Mouse (Mus musculus) embryonic facial prominence, embryonic 15.5 days (tissue): ENCODE results near the gene Zkscan3. TPM values are rescaled to one million over a fixed set of nuclear protein-coding genes. Genes with fewer than 3 reads are reported as not detected.

Experiments
- ATAC-seq: fragments of 200-750 bp; cut with Nextera tagmentation; 2 replicates; pipeline ENCODE4 v1.8.0; 2017; ENCODE audit warnings: low read depth, moderate TSS enrichment; ENCODE audit not compliant: insufficient number of reproducible peaks, low FRiP score, low TSS enrichment
- H3K27ac ChIP-seq: fragments of 300-500 bp; sonication (generic); replicated peaks from 2 replicates; pipeline ENCODE4 v1.5.1; 2015; ENCODE audit warnings: mild to moderate bottlenecking, inconsistent platforms
- H3K27me3 ChIP-seq: fragments of 300-500 bp; sonication (generic); 2 replicates; pipeline ENCODE4 v1.6.1; 2015; ENCODE audit warnings: inconsistent platforms
- H3K36me3 ChIP-seq: fragments of 300-500 bp; sonication (generic); 2 replicates; pipeline ENCODE4 v1.6.1; 2015; ENCODE audit warnings: mild to moderate bottlenecking, inconsistent platforms
- H3K4me1 ChIP-seq: fragments of 300-500 bp; sonication (generic); 2 replicates; pipeline ENCODE4 v1.6.1; 2015; ENCODE audit warnings: inconsistent platforms
- H3K4me2 ChIP-seq: fragments of 300-500 bp; sonication (generic); replicated peaks from 2 replicates; pipeline ENCODE4 v1.6.1; 2015; ENCODE audit warnings: mild to moderate bottlenecking, inconsistent platforms
- H3K4me3 ChIP-seq: fragments of 300-500 bp; sonication (generic); replicated peaks from 2 replicates; pipeline ENCODE4 v1.5.1; 2015; ENCODE audit warnings: mild to moderate bottlenecking, inconsistent platforms
- H3K9ac ChIP-seq: fragments of 300-500 bp; sonication (generic); 2 replicates; pipeline ENCODE4 v1.6.1; 2015; ENCODE audit warnings: inconsistent platforms
- H3K9me3 ChIP-seq: fragments of 300-500 bp; sonication (generic); replicated peaks from 2 replicates; pipeline ENCODE4 v1.6.1; 2016; ENCODE audit warnings: inconsistent platforms
- WGBS: fragments of 180-500 bp; shearing (Covaris S2); methylation state at CpG from one replicate; pipeline ENCODE4 v1.1.7; 2015; 5-methylcytosine and 5-hydroxymethylcytosine counted together
- microRNA counts: library from miRNA; unstranded; fragments of <30 nt; microRNA quantifications from one replicate; lab custom pipeline; 2016
- microRNA-seq: library from miRNA; unstranded; fragments of <30 nt; microRNA quantifications from one replicate; pipeline ENCODE4, GENCODE M21; 2016; ENCODE audit warnings: borderline number of aligned reads
- polyA plus RNA-seq: library from polyadenylated mRNA; unstranded; fragments of >200 nt; fragmentation: Nextera tagmentation; extraction: Ambion mirVana; gene quantifications from 2 replicates; pipeline ENCODE4 v1.2.1, GENCODE M21; 2015

Gene Zkscan3
- polyA plus RNA-seq, 1 experiment from 2014 or later = 86.6 TPM

DNA sequence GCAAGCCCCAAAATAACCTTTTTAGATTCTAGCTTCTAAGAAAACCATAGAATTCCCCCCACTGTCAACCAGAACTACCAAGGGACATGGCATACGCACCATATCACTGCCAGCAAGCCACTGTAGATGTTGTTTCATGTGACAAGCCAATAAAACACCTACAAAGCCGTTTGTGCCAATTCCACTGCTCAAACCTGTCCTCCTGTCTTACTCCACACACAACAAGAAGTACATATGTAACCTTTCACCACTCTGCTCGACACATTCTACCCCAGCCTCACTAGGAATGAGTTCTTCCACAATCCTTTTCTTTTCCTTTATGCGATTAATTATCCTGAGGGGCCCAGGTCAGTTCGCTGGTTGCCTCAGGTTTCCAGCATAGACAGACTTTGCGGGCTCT, 6.9 kb downstream of the Zkscan3 start:
- Histone ChIP-seq H3K36me3 (peaks cover 70% of the 10 kb centered on the region), H3K27ac (no peak overlapping the region), H3K4me3 (no peak overlapping the region), H3K27me3 (no peaks in the 10 kb centered on the region), H3K4me2 (no peak overlapping the region), H3K9ac (no peak overlapping the region), H3K4me1 (no peaks in the 10 kb centered on the region), H3K9me3 (no peaks in the 10 kb centered on the region)
- no peak for ATAC-seq
- 91% methylated on average over 6 of the region's 6 CpGs for WGBS

GRCm38 (mm10) chr13:21395211-21395610, 7.3 kb downstream of the Zkscan3 start:
- H3K9me3 ChIP-seq = no peaks in the 10 kb centered on the region
- no peak overlapping the region for H3K27ac ChIP-seq
- no peaks in the 10 kb centered on the region for H3K27me3 ChIP-seq
- no peak overlapping the region for H3K4me2 ChIP-seq
- no peak for ATAC-seq
- WGBS = 94% methylated on average over 1 of the region's 1 CpGs
- peaks cover 74% of the 10 kb centered on the region for H3K36me3 ChIP-seq
- H3K4me3 ChIP-seq = no peak overlapping the region
- no peak overlapping the region for H3K9ac ChIP-seq
- H3K4me1 ChIP-seq = no peaks in the 10 kb centered on the region

DNA sequence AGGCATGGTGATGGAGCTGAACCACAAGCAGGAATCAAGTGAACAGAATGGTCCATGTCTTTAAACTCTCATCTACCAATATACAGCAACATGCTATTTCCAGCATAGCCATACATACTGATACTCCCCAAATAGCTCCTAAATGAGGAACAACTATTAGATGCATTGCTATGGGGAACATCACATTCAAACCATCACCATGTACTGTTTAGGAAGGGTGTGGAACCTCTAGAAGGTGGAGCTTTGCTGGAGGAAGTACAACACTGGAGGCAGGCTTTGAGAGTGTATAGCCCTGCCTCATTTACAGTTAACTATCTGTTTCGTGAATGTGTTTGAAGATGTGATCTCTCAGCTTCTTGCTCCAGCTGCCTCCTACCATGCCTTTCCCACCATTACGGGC, 24.8 kb downstream of the Zkscan3 start:
- Histone ChIP-seq H3K4me2 (no peak overlapping the region), H3K9me3 (no peaks in the 10 kb centered on the region), H3K27me3 (no peaks in the 10 kb centered on the region), H3K4me1 (no peaks in the 10 kb centered on the region), H3K9ac (no peak overlapping the region), H3K27ac (no peak overlapping the region), H3K4me3 (no peak overlapping the region), H3K36me3 (no peaks in the 10 kb centered on the region)
- ATAC-seq = no peak
- WGBS = 77% methylated on average over 2 of the region's 2 CpGs

DNA sequence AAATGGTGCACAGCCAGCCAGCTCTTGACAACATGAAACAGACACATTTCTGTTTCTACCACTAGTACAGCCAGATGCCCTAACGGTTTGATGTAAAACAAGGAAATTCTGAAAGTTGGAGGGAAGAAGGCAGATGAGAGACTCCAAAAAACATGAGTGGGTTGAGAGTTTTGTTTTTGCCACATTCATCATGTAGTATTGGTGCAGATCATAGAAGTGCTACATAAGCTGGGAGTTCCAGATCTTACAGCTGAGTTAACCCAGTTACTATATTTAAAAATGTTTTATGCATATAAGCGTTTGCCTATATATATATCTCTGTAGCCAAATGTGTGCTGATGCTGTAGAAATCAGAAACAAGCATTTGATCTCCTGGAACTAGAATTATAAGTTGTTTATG, 29.9 kb downstream of the Zkscan3 start:
- no peak overlapping the region for H3K27ac ChIP-seq
- no peaks in the 10 kb centered on the region for H3K9me3 ChIP-seq
- peaks cover 32% of the 10 kb centered on the region for H3K36me3 ChIP-seq
- H3K4me1 ChIP-seq = no peaks in the 10 kb centered on the region
- WGBS = 88% methylated on average over 2 of the region's 2 CpGs
- no peak overlapping the region for H3K4me2 ChIP-seq
- no peaks in the 10 kb centered on the region for H3K27me3 ChIP-seq
- no peak overlapping the region for H3K9ac ChIP-seq
- ATAC-seq = no peak
- H3K4me3 ChIP-seq = no peak overlapping the region

- no peak overlapping the region for H3K4me2 ChIP-seq
- H3K4me3 ChIP-seq = no peak overlapping the region
- WGBS = 55% methylated on average over 6 of the region's 6 CpGs
- ATAC-seq = no peak
- no peak overlapping the region for H3K9ac ChIP-seq
- H3K27me3 ChIP-seq = no peaks in the 10 kb centered on the region
- no peaks in the 10 kb centered on the region for H3K9me3 ChIP-seq
- H3K36me3 ChIP-seq = peaks cover 32% of the 10 kb centered on the region
- no peak overlapping the region for H3K27ac ChIP-seq
- peaks cover 14% of the 10 kb centered on the region for H3K4me1 ChIP-seq
Measured at GRCm38 (mm10) chr13:21366635-21367034, 35.9 kb downstream of the Zkscan3 start.

DNA sequence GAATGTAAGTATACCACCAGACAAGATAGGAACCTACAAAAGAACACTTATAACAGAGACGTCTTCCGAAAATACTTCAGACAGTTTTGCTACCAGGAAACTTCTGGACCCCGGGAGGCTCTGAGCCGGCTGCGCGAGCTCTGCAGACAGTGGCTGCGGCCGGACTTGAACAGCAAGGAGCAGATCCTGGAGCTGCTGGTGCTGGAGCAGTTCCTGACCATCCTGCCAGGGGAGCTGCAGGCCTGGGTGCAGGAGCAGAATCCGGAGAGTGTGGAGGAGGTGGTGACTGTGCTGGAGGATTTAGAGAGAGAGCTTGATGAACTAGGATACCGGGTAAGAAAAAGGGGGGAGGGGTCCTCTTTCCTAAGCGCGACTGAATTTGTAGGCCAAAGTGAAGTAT, 38.8 kb downstream of the Zkscan3 start:
- Histone ChIP-seq H3K9ac (no peak overlapping the region), H3K4me2 (peak overlapping the region; percentile 63), H3K36me3 (peaks cover 8% of the 10 kb centered on the region), H3K4me1 (peaks cover 14% of the 10 kb centered on the region), H3K27ac (no peak overlapping the region), H3K27me3 (no peaks in the 10 kb centered on the region), H3K9me3 (no peaks in the 10 kb centered on the region), H3K4me3 (peak overlapping the region; percentile 86)
- WGBS = 70% methylated on average over 12 of the region's 12 CpGs
- no peak for ATAC-seq

- Histone ChIP-seq H3K36me3 (no peaks in the 10 kb centered on the region), H3K4me3 (peak within 1 kb of the TSS; percentile 86), H3K9ac (peak within 1 kb of the TSS; percentile 86), H3K4me2 (peak within 1 kb of the TSS; percentile 63), H3K27me3 (no peaks in the 10 kb centered on the region), H3K4me1 (peaks cover 14% of the 10 kb centered on the region), H3K9me3 (no peaks in the 10 kb centered on the region), H3K27ac (peak within 1 kb of the TSS; percentile 87)
- peak; percentile 97 for ATAC-seq
- under 1% methylated on average over 29 of the region's 29 CpGs for WGBS
Measured at GRCm38 (mm10) chr13:21362621-21363248, 39.8 kb downstream of the Zkscan3 start, which contains the start of gene Zscan12. Zscan12 (plus strand) TSS chr13:21362820.

DNA sequence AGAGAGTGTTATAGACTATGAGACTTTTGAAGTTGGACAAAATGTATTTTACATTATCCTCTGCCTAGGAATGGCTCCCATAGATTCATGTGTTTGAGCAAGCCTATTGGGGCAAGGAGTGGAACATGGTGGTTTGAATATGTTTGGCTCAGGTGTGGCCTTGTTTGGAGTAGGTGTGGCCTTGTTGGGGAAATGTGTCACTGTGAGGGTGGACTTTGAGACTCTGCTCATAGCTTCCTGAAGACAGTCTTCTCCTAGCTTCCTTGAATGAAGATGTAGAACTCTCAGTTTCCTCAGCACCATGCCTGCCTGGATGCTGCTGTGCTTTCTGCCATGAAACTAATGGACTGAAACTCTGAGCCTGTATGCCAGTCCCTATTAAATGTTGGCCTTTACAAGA, 52.0 kb downstream of the Zkscan3 start:
- no peaks in the 10 kb centered on the region for H3K27me3 ChIP-seq
- H3K4me1 ChIP-seq = no peaks in the 10 kb centered on the region
- no peak overlapping the region for H3K9ac ChIP-seq
- H3K27ac ChIP-seq = no peak overlapping the region
- no peaks in the 10 kb centered on the region for H3K9me3 ChIP-seq
- no peaks in the 10 kb centered on the region for H3K36me3 ChIP-seq
- no peak overlapping the region for H3K4me3 ChIP-seq
- ATAC-seq = no peak
- H3K4me2 ChIP-seq = no peak overlapping the region

DNA sequence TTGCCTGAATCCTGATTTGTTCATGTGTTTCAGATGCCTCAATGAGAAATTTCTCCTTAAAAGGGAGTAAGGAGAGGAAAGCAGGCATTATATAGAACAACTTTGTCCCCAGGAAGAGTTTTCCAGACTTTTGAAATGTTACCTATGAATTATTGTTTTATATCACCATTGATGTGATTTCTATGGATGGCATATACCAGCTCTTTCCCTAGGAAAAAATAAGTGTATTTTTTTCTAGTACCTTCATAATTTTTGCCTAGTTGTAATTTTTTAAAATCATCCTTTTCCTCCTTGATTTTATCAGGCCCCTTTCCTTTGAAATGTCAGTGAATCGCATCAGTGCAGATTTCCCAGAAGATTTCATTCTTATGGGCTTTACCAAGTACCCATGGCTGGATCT, 55.9 kb downstream of the Zkscan3 start, which contains the start of gene Olfr1367:
Gene Olfr1367 (plus strand): TSS at position 301 of the 400 bp plus-strand sequence.
- Histone ChIP-seq H3K36me3 (no peaks in the 10 kb centered on the region), H3K9ac (no peak within 1 kb of the TSS), H3K4me1 (no peaks in the 10 kb centered on the region), H3K4me3 (no peak within 1 kb of the TSS), H3K27ac (no peak within 1 kb of the TSS), H3K9me3 (no peaks in the 10 kb centered on the region), H3K4me2 (no peak within 1 kb of the TSS), H3K27me3 (no peaks in the 10 kb centered on the region)
- 81% methylated on average over 1 of the region's 1 CpGs for WGBS
- no peak for ATAC-seq

MicroRNAs encoded within 50 kb of the gene (microRNA counts, 519-probe panel; counts per million panel counts)
- 2,868 counts per million, percentile 68 among the panel's probes with 10 or more counts for microRNA mmu-miR-1896 (lab: Ali Mortazavi, UCI)

Small RNA genes within 50 kb of the gene (microRNA-seq; reads per million reads assigned to microRNA genes)
- not detected for gene Mir1896
- not detected for gene Mir6942

Other genes starting within 250 kb of the Zkscan3 start
- gene Trim27, start 223.3 kb downstream of the Zkscan3 start, polyA plus RNA-seq = 122 and 125 TPM in 2 replicates
- gene Gpx5, start 110.0 kb downstream of the Zkscan3 start, polyA plus RNA-seq = not detected in 2 replicates
- gene Gpx6, start 90.6 kb downstream of the Zkscan3 start, polyA plus RNA-seq = not detected in 2 replicates
- gene Olfr1367, start 55.8 kb downstream of the Zkscan3 start, polyA plus RNA-seq = not detected in 2 replicates
- 10.9 and 11.3 TPM in 2 replicates for gene Zscan12, start 39.9 kb downstream of the Zkscan3 start, polyA plus RNA-seq
- 3.0 and 3.4 TPM in 2 replicates for gene Pgbd1, start 38.3 kb upstream of the Zkscan3 start, polyA plus RNA-seq
- gene Zscan26, start 51.0 kb upstream of the Zkscan3 start, polyA plus RNA-seq = 27.5 and 33.6 TPM in 2 replicates
- gene Nkapl, start 65.8 kb upstream of the Zkscan3 start, polyA plus RNA-seq = 2.1 and 2.3 TPM in 2 replicates
- 3.7 and 4.3 TPM in 2 replicates for gene Zkscan4, start 76.2 kb upstream of the Zkscan3 start, polyA plus RNA-seq
- 1.8 TPM in 1 of 2 replicates, not detected in the other for gene Gm10065, start 76.7 kb upstream of the Zkscan3 start, polyA plus RNA-seq
- gene AK157302, start 92.5 kb upstream of the Zkscan3 start, polyA plus RNA-seq = 0.37 and 1.6 TPM in 2 replicates
- 5.6 and 18.4 TPM in 2 replicates for gene Gm11273, start 98.7 kb upstream of the Zkscan3 start, polyA plus RNA-seq
- gene Zkscan8, start 128.4 kb upstream of the Zkscan3 start, polyA plus RNA-seq = 5.6 and 6.6 TPM in 2 replicates
- gene Olfr1366, start 140.1 kb upstream of the Zkscan3 start, polyA plus RNA-seq = 0.17 and 0.22 TPM in 2 replicates
- gene Olfr1535, start 157.1 kb upstream of the Zkscan3 start, polyA plus RNA-seq = 0.07 and 0.19 TPM in 2 replicates
- gene Olfr1364, start 179.0 kb upstream of the Zkscan3 start, polyA plus RNA-seq = 0.11 TPM in 1 of 2 replicates, not detected in the other
- 0.13 TPM in 1 of 2 replicates, not detected in the other for gene Olfr1362, start 211.3 kb upstream of the Zkscan3 start, polyA plus RNA-seq
- gene Olfr11, start 239.8 kb upstream of the Zkscan3 start, polyA plus RNA-seq = not detected in 2 replicates